Mouse (Mus musculus) gastrocnemius, postnatal 10 days (tissue): ENCODE data around the gene Fxyd3. TPM values are rescaled to one million over a fixed set of nuclear protein-coding genes. Genes with fewer than 3 reads are reported as not detected.

Experiments
- DNase-seq: peaks from one replicate; pipeline ENCODE4 v3.0.0; 2021; ENCODE audit warnings: mixed read lengths
- long read RNA-seq, 2 experiments: library from polyadenylated mRNA; stranded (forward); transcript quantifications; one replicate each; pipeline ENCODE4 v2.0.0; 2021
- total RNA-seq, 2 experiments: library from RNA; stranded (reverse); gene quantifications; 2 replicates each; pipeline ENCODE4 v1.2.3; 2021

Gene Fxyd3
- total RNA-seq, result 1 to 10 TPM; 2.9 TPM
- long read RNA-seq, experiment 1, partial matches to known transcripts, result 0 of 1 reads
- long read RNA-seq, experiment 1, other reads (novel, unspliced or antisense), result 1 of 1 reads
- long read RNA-seq, experiment 2, partial matches to known transcripts, result 0 of 2 reads
- long read RNA-seq, experiment 2, other reads (novel, unspliced or antisense), result 0 of 2 reads

- DNase-seq, result no peak
These were observed at the start of gene Fxyd3 for GRCm38 (mm10) chr7:31076492-31076891. TSS of gene Fxyd3 (minus strand) at chr7:31076704.

- no peak for DNase-seq
These were observed 48.6 kb upstream of the Fxyd3 start for GRCm38 (mm10) chr7:31125116-31125515.

GRCm38 (mm10) chr7:31124381-31124780 lies 47.9 kb upstream of the Fxyd3 start:
- no peak for DNase-seq

GRCm38 (mm10) chr7:31123697-31124096 lies 47.2 kb upstream of the Fxyd3 start:
- DNase-seq, result no peak

GRCm38 (mm10) chr7:31122641-31123631 lies 46.4 kb upstream of the Fxyd3 start:
- DNase-seq, result no peak

- no peak for DNase-seq
These were observed 43.1 kb upstream of the Fxyd3 start for GRCm38 (mm10) chr7:31119556-31119955.

- peak; percentile 65 for DNase-seq
These were observed 42.0 kb upstream of the Fxyd3 start for GRCm38 (mm10) chr7:31118486-31118885.

- DNase-seq, result no peak
These were observed 41.0 kb upstream of the Fxyd3 start for GRCm38 (mm10) chr7:31117465-31117864.

GRCm38 (mm10) chr7:31116721-31117145 lies 40.2 kb upstream of the Fxyd3 start:
- no peak for DNase-seq

GRCm38 (mm10) chr7:31115587-31116043 lies 39.1 kb upstream of the Fxyd3 start:
- DNase-seq, result peak; percentile 65

GRCm38 (mm10) chr7:31115182-31115581 lies 38.7 kb upstream of the Fxyd3 start, which contains the start of gene Hpn:
TSS of gene Hpn (minus strand) at chr7:31115290.
- no peak for DNase-seq

GRCm38 (mm10) chr7:31114646-31115045 lies 38.1 kb upstream of the Fxyd3 start:
- DNase-seq, result no peak

- DNase-seq, result no peak
These were observed 37.3 kb upstream of the Fxyd3 start for GRCm38 (mm10) chr7:31113800-31114199.

- no peak for DNase-seq
These were observed 35.5 kb upstream of the Fxyd3 start for GRCm38 (mm10) chr7:31112036-31112435.

- no peak for DNase-seq
These were observed 34.4 kb upstream of the Fxyd3 start for GRCm38 (mm10) chr7:31110861-31111385.

- no peak for DNase-seq
These were observed 33.3 kb upstream of the Fxyd3 start for GRCm38 (mm10) chr7:31109796-31110195.

- DNase-seq, result peak; percentile 72
These were observed 32.6 kb upstream of the Fxyd3 start for GRCm38 (mm10) chr7:31109091-31109490.

GRCm38 (mm10) chr7:31107781-31108180 lies 31.3 kb upstream of the Fxyd3 start:
- DNase-seq, result no peak

GRCm38 (mm10) chr7:31106166-31106565 lies 29.7 kb upstream of the Fxyd3 start:
- DNase-seq, result no peak

- peak; percentile 84 for DNase-seq
These were observed 28.7 kb upstream of the Fxyd3 start for GRCm38 (mm10) chr7:31105061-31105768.

- DNase-seq, result no peak
These were observed 24.3 kb upstream of the Fxyd3 start for GRCm38 (mm10) chr7:31100786-31101185.

- DNase-seq, result no peak
These were observed 23.1 kb upstream of the Fxyd3 start for GRCm38 (mm10) chr7:31099612-31099982.
